Mouse (Mus musculus) thymus, adult 2 months (tissue): Measurements from ENCODE around the gene Hbb-bh1. TPM values are rescaled to one million over a fixed set of nuclear protein-coding genes. Genes with fewer than 3 reads are reported as not detected.
"Not testable (repeated sequence)": the region's sequence is repeated elsewhere in the genome, so short reads cannot be mapped to it uniquely, and the experiment has no call there.

ENCODE experiments used
- DNase-seq: peaks from one replicate; pipeline ENCODE4 v3.0.0; 2021
- H3K27ac ChIP-seq: fragments of 200-500 bp; 2 replicates; pipeline ENCODE4 v1.5.1; 2012; ENCODE audit warnings: low read length, control low read depth; ENCODE audit not compliant: control insufficient read depth, insufficient read depth
- H3K27me3 ChIP-seq: fragments of 200-500 bp; 2 replicates; pipeline ENCODE4 v1.6.1; 2012; ENCODE audit warnings: mild to moderate bottlenecking, low read length, moderate library complexity, mixed read lengths; ENCODE audit not compliant: control insufficient read depth, insufficient read depth
- H3K36me3 ChIP-seq: fragments of 200-500 bp; 2 replicates; pipeline ENCODE4 v1.6.1; 2012; ENCODE audit warnings: mild to moderate bottlenecking, low read length, moderate library complexity; ENCODE audit not compliant: control insufficient read depth, insufficient read depth
- H3K4me1 ChIP-seq: fragments of 200-500 bp; replicated peaks from 2 replicates; pipeline ENCODE4 v1.6.1; 2012; ENCODE audit warnings: low read length; ENCODE audit not compliant: control insufficient read depth, insufficient read depth
- H3K4me3 ChIP-seq: fragments of 200-500 bp; 2 replicates; pipeline ENCODE4 v1.5.1; 2012; ENCODE audit warnings: mild to moderate bottlenecking, low read length, control low read depth, moderate library complexity; ENCODE audit not compliant: control insufficient read depth, insufficient read depth
- CTCF ChIP-seq: fragments of 200-500 bp; IDR thresholded peaks from 2 replicates; pipeline ENCODE4 v1.5.1; 2012; ENCODE audit warnings: mild to moderate bottlenecking, control low read depth, low read length, moderate library complexity, borderline replicate concordance; ENCODE audit not compliant: control insufficient read depth, poor library complexity, insufficient read depth; ENCODE audit errors: extremely low read depth
- POLR2A ChIP-seq: fragments of 200-500 bp; IDR thresholded peaks from 2 replicates; pipeline ENCODE4 v1.6.1; 2012; ENCODE audit warnings: mild to moderate bottlenecking, low read length, control low read depth, moderate library complexity; ENCODE audit not compliant: control insufficient read depth, poor library complexity, insufficient read depth; ENCODE audit errors: extremely low read depth
- WGBS: fragments of 180-500 bp; shearing (Covaris S2); methylation state at CpG from one replicate; pipeline ENCODE4 v1.1.7; 2018; 5-methylcytosine and 5-hydroxymethylcytosine counted together
- polyA plus RNA-seq: library from polyadenylated mRNA; depleted of rRNA; stranded (reverse); fragments of >200 nt; gene quantifications from 2 replicates; pipeline ENCODE4 v1.2.3, GENCODE M21; 2012

Gene Hbb-bh1
- polyA plus RNA-seq, 1 experiment = 0.66 TPM

DNA sequence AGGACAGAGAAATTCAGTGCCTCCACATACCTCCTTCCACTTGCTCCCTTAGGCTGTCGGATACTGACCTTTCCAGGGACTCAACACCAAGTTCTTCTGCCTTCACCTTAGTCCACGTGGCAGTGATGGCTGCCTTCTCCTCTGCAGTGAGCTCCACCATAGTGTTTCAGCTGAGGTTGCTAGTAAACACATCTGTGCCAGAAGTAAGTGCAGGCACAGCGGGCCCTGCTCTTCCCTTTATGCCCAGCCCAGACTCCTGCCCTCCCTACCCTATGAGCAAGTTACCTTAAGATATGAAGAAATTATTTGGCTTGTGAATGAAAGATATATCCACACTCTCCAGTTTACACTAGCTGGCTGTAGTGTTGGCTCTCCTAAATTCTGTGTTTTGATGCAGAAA lies 2.7 kb downstream of the Hbb-bh1 start, which contains the start of gene Hbb-bh2:
Gene Hbb-bh2 (minus strand): TSS at position 253 of the 400 bp plus-strand sequence.
- H3K27me3 ChIP-seq = no peaks in the 10 kb centered on the region

GRCm38 (mm10) chr7:103827808-103828207 lies 15.2 kb downstream of the Hbb-bh1 start, which contains the start of gene Hbb-bs:
Gene Hbb-bs, minus strand, starts transcription at chr7:103828096.
- TF ChIP-seq POLR2A = no peak
- no peak for TF ChIP-seq CTCF
- WGBS = 97% methylated on average over 4 of the region's 4 CpGs
- Histone ChIP-seq H3K36me3 (no peaks in the 10 kb centered on the region), H3K27ac (no peak within 1 kb of the TSS), H3K4me3 (no peak within 1 kb of the TSS), H3K4me1 (no peaks in the 10 kb centered on the region), H3K27me3 (no peaks in the 10 kb centered on the region)
- no peak for DNase-seq

More for the DNA sequence above, 2.7 kb downstream of the Hbb-bh1 start, which contains the start of gene Hbb-bh2:
- Histone ChIP-seq H3K4me3 (no peak within 1 kb of the TSS), H3K27ac (no peak within 1 kb of the TSS), H3K4me1 (no peaks in the 10 kb centered on the region), H3K36me3 (no peaks in the 10 kb centered on the region)
- WGBS = 75% methylated on average over 3 of the region's 3 CpGs
- no peak for DNase-seq
- TF ChIP-seq POLR2A (no peak), CTCF (no peak)

- DNase-seq = not testable (repeated sequence)
These were observed 15.8 kb downstream of the Hbb-bh1 start for GRCm38 (mm10) chr7:103827139-103827538.

DNA sequence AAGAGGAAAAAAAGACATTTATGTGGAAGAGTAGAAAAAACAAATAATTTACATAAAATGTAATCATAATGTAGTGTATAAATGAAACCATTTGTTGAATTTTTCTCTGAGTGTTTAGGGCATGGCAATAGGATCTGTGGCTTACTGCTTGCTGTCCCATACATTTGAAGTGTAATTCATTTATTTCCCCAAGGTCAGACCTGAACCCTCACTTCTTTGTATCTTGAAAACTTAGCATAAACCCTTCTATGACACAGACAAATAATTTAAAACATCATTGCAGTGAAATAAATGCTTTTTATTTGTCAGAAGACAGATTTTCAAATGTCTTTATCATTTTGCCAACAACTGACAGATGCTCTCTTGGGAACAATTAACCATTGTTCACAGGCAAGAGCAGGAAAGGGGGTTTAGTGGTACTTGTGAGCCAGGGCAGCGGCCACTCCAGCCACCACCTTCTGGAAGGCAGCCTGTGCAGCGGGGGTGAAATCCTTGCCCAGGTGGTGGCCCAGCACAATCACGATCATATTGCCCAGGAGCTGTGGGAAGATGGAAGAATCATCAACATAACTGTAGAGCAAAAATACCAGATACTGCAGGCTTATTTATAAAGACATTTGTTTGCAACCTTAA lies 16.6 kb downstream of the Hbb-bh1 start:
- H3K27ac ChIP-seq = no peak overlapping the region
- no peaks in the 10 kb centered on the region for H3K27me3 ChIP-seq
- no peak for TF ChIP-seq CTCF
- TF ChIP-seq POLR2A = no peak
- WGBS = 87% methylated on average over 3 of the region's 3 CpGs
- H3K36me3 ChIP-seq = no peaks in the 10 kb centered on the region
- no peak overlapping the region for H3K4me3 ChIP-seq
- H3K4me1 ChIP-seq = no peaks in the 10 kb centered on the region
- DNase-seq = no peak

More at GRCm38 (mm10) chr7:103827139-103827538, 15.8 kb downstream of the Hbb-bh1 start:
- H3K36me3 ChIP-seq, H3K27ac ChIP-seq, H3K27me3 ChIP-seq, H3K4me1 ChIP-seq, H3K4me3 ChIP-seq: not testable (repeated sequence)
- WGBS = no CpG with 5 or more reads among the region's 2 CpGs

DNA sequence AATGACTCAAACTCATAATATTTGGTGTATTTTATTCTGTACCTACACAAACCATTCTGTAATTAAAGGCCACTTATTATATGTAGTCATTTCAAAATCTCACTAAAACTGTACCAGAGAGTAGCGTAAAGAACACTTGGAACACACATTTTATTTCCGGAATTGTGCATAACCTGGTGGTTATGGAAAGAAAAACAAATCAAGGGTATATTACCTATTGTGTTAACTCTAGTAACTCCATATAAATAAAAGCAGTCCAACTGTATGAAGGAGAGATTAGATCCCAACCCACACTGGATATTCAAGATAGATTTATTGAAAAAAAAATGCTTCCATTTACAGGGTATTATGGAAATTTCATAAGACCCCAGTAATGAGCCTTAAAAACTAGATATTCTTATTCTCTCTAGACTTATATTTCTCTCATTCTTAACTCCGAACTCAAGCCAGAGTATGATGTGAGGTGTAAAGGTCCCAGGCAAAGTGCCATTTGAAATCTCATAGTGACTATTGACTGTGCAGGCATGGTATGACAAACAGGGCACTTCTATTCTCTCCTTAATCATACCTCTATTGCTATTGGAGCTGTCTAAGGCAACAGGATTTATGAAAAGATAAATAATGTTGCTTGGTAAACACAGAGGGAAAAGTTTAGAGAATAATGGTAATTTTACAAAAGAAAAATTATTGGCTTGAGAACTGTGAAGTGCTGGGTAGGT lies 17.3 kb downstream of the Hbb-bh1 start:
- no peak for DNase-seq
- H3K36me3 ChIP-seq = no peaks in the 10 kb centered on the region
- H3K4me1 ChIP-seq = no peaks in the 10 kb centered on the region
- WGBS = 95% methylated on average over 3 of the region's 3 CpGs
- no peak overlapping the region for H3K27ac ChIP-seq
- no peaks in the 10 kb centered on the region for H3K27me3 ChIP-seq
- TF ChIP-seq POLR2A (no peak), CTCF (no peak)
- no peak overlapping the region for H3K4me3 ChIP-seq

DNA sequence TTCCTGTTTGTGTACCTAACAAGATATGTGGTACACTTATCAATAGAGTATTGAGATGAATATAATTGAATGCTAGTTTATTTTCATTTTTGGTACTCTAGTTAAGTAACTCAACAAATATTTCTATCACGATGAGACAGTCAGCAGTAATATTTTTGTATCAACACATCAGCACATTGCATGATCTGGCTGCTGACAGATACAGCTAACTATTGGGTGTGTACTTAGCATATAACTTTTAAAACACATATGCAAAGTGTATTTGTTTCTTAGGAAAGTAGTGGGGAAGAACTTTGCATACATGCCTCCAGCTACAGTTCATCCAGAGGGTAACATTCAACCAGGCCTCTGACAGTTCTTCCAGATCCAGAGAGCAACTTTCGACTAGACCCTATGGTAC lies 18.4 kb downstream of the Hbb-bh1 start:
- Histone ChIP-seq H3K4me3 (no peak overlapping the region), H3K4me1 (no peaks in the 10 kb centered on the region), H3K36me3 (no peaks in the 10 kb centered on the region), H3K27ac (no peak overlapping the region), H3K27me3 (no peaks in the 10 kb centered on the region)
- TF ChIP-seq CTCF (no peak), POLR2A (no peak)
- 90% methylated on average over 2 of the region's 2 CpGs for WGBS
- no peak for DNase-seq

DNA sequence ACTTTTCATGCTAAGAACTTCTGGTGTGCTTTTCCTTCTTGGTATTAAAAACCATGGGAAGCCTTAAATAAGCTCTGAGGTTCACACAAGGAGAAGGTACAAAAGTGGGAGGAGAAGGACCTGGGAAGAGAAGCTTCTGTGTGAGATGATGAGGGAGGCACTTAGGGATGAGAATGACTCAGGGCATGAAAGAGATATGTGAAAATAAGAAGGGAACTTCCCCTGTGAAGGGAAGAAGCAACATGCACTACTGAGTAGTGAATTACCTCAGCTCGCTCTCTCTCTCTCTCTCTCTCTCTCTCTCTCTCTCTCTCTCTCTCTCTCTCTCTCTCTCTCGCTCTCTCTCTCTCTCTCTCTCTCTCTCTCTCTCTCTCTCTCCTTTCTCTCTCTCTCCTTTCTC lies 27.9 kb downstream of the Hbb-bh1 start:
- not testable (repeated sequence) for H3K27ac ChIP-seq, H3K4me1 ChIP-seq, H3K36me3 ChIP-seq, H3K4me3 ChIP-seq, DNase-seq, H3K27me3 ChIP-seq
- WGBS = 75% methylated on average over 1 of the region's 2 CpGs
